Mouse (Mus musculus) hematopoietic stem cell, adult 5-6 weeks (primary cell): ENCODE data around the gene Cab39l. TPM values are rescaled to one million over a fixed set of nuclear protein-coding genes. Genes with fewer than 3 reads are reported as not detected.

Experiments used
- ATAC-seq, 2 experiments: fragments of 125-278 bp in 1 of 2; replicated peaks in 1 of 2; 2 replicates each; pipeline ENCODE4 v1.8.0; 2016 to 2017; ENCODE audit warnings: inconsistent platforms in 2 of 2, mild to moderate bottlenecking in 2 of 2, moderate number of reproducible peaks in 2 of 2, low read depth in 1 of 2, moderate TSS enrichment in 1 of 2; ENCODE audit not compliant: low FRiP score in 2 of 2, poor library complexity in 2 of 2, severe bottlenecking in 2 of 2, insufficient read depth in 1 of 2, low TSS enrichment in 1 of 2
- total RNA-seq: library from RNA; stranded (forward); fragments of 172-1452, 232-1000 nt; gene quantifications from 2 replicates; pipeline ENCODE4 v1.2.3, GENCODE M21; 2017

Cab39l gene
- total RNA-seq, 1 experiment from 2014 or later = 29.5 TPM

- no peak for ATAC-seq
These were observed 37.9 kb downstream of the Cab39l start for GRCm38 (mm10) chr14:59478699-59479098.

GRCm38 (mm10) chr14:59485247-59485810 is 44.6 kb downstream of the Cab39l start:
- ATAC-seq = no peak

GRCm38 (mm10) chr14:59492376-59492775 is 51.6 kb downstream of the Cab39l start:
- no peak for ATAC-seq

- ATAC-seq = no peak
These were observed 57.2 kb downstream of the Cab39l start for GRCm38 (mm10) chr14:59497928-59498327.

- ATAC-seq = no peak
These were observed 64.1 kb downstream of the Cab39l start for GRCm38 (mm10) chr14:59504831-59505230.

GRCm38 (mm10) chr14:59506139-59506538 is 65.4 kb downstream of the Cab39l start:
- ATAC-seq = no peak

GRCm38 (mm10) chr14:59513922-59514444 is 73.2 kb downstream of the Cab39l start:
- no peak for ATAC-seq

GRCm38 (mm10) chr14:59525843-59526242 is 85.1 kb downstream of the Cab39l start:
- ATAC-seq = no peak

GRCm38 (mm10) chr14:59530801-59531200 is 90.0 kb downstream of the Cab39l start:
- no peak for ATAC-seq

GRCm38 (mm10) chr14:59532986-59533385 is 92.2 kb downstream of the Cab39l start:
- ATAC-seq = no peak

GRCm38 (mm10) chr14:59533908-59534307 is 93.1 kb downstream of the Cab39l start:
- no peak for ATAC-seq

- no peak for ATAC-seq
These were observed 97.2 kb downstream of the Cab39l start for GRCm38 (mm10) chr14:59537829-59538432.

- no peak for ATAC-seq
These were observed 99.5 kb downstream of the Cab39l start for GRCm38 (mm10) chr14:59540230-59540629.

GRCm38 (mm10) chr14:59540761-59541160 is 100.0 kb downstream of the Cab39l start:
- no peak for ATAC-seq

- no peak for ATAC-seq
These were observed 102.5 kb downstream of the Cab39l start for GRCm38 (mm10) chr14:59543158-59543826.

GRCm38 (mm10) chr14:59543956-59544355 is 103.2 kb downstream of the Cab39l start:
- no peak for ATAC-seq

- no peak for ATAC-seq
These were observed 105.5 kb downstream of the Cab39l start for GRCm38 (mm10) chr14:59546162-59546880.

GRCm38 (mm10) chr14:59547530-59547929 is 106.8 kb downstream of the Cab39l start:
- no peak for ATAC-seq
